ENCODE assay signal across 8 mouse cellular contexts in genomic region chr13:22035267-22036148, GRCm38 (mm10). TPM values are rescaled to one million over a fixed set of nuclear protein-coding genes. Genes with fewer than 3 reads are reported as not detected.
DNase-seq lines count a peak whose midpoint lies in the region; ATAC-seq and TF ChIP-seq lines count a peak whose summit lies in the region.
"Not testable (repeated sequence)": the region's sequence is repeated elsewhere in the genome, so short reads cannot be mapped to it uniquely, and the experiment has no call there.

Gene Hist1h2ah, minus strand, starts transcription at chr13:22035568.
Gene Hist1h2bk, plus strand, starts transcription at chr13:22035870.

- peak within 1 kb of the TSS; percentile 78 for H3K4me3 ChIP-seq in erythroblast, embryonic 14.5 days (replicated peaks)
- peak within 1 kb of the TSS; percentile 43 for H3K4me3 ChIP-seq in heart, embryonic 11.5 days (ENCODE audit: low read depth, low read length)
- H3K4me3 ChIP-seq in kidney, embryonic 15.5 days (replicated peaks): peak within 1 kb of the TSS; percentile 45
- peak within 1 kb of the TSS; percentile 43 for H3K4me3 ChIP-seq in limb, embryonic 15.5 days
- peak within 1 kb of the TSS; percentile 35 for H3K4me3 ChIP-seq in midbrain, postnatal 0 days (ENCODE audit: low read depth, low read length)

- H3K9ac ChIP-seq in heart, embryonic 11.5 days (ENCODE audit: low read depth, low read length): peak within 1 kb of the TSS; percentile 83
- H3K9ac ChIP-seq in kidney, embryonic 15.5 days: peak within 1 kb of the TSS; percentile 55
- H3K9ac ChIP-seq in limb, embryonic 15.5 days: 0 out of 2 replicates have a peak within 1 kb of the TSS, but pooled peaks have one; percentile 18
- H3K9ac ChIP-seq in midbrain, postnatal 0 days (replicated peaks; ENCODE audit: low read length, poor library complexity, severe bottlenecking): 0 out of 2 replicates have a peak within 1 kb of the TSS, but pooled peaks have one; percentile 13

- not testable (repeated sequence) for TF ChIP-seq CTCF in midbrain, postnatal 0 days (IDR thresholded peaks at IDR 0.05)

- 0% methylated on average over 21 of the region's 69 CpGs for WGBS in heart, embryonic 11.5 days (ENCODE audit: insufficient replicate concordance)
- WGBS in kidney, embryonic 15.5 days: under 1% methylated on average over 24 of the region's 69 CpGs
- WGBS in limb, embryonic 15.5 days: under 1% methylated on average over 24 of the region's 69 CpGs
- 0% methylated on average over 21 of the region's 69 CpGs for WGBS in midbrain, postnatal 0 days

- ATAC-seq in heart, embryonic 11.5 days (replicated peaks; ENCODE audit: insufficient number of reproducible peaks, low FRiP score, low TSS enrichment): peak; percentile 93
- peak; percentile 98 for ATAC-seq in kidney, embryonic 15.5 days (replicated peaks; ENCODE audit: low FRiP score)
- peak; percentile 97 for ATAC-seq in limb, embryonic 15.5 days (ENCODE audit: insufficient number of reproducible peaks, low FRiP score, low TSS enrichment, low read depth)
- peak; percentile 98 for ATAC-seq in midbrain, postnatal 0 days (ENCODE audit: low FRiP score)

- H3K9me3 ChIP-seq in erythroblast, embryonic 14.5 days (ENCODE audit: control insufficient read depth, low read length); heart, embryonic 11.5 days (replicated peaks; ENCODE audit: control insufficient read depth, low read length); kidney, embryonic 15.5 days (replicated peaks); limb, embryonic 15.5 days; midbrain, postnatal 0 days (ENCODE audit: low read length): not testable (repeated sequence)

- H3K4me2 ChIP-seq in heart, embryonic 11.5 days: peak within 1 kb of the TSS; percentile 70
- peak within 1 kb of the TSS; percentile 59 for H3K4me2 ChIP-seq in kidney, embryonic 15.5 days
- peak within 1 kb of the TSS; percentile 52 for H3K4me2 ChIP-seq in limb, embryonic 15.5 days
- H3K4me2 ChIP-seq in midbrain, postnatal 0 days (ENCODE audit: low read depth, low read length, poor library complexity, severe bottlenecking): peak within 1 kb of the TSS; percentile 57

- peak within 1 kb of the TSS; percentile 82 for H3K27ac ChIP-seq in heart, embryonic 11.5 days (ENCODE audit: low read depth, low read length)
- H3K27ac ChIP-seq in kidney, embryonic 15.5 days: peak within 1 kb of the TSS; percentile 94
- peak within 1 kb of the TSS; percentile 77 for H3K27ac ChIP-seq in limb, embryonic 15.5 days
- not testable (repeated sequence) for H3K27ac ChIP-seq in midbrain, postnatal 0 days (ENCODE audit: low read depth, low read length)

- H3K36me3 ChIP-seq in erythroblast, embryonic 14.5 days (ENCODE audit: control insufficient read depth): peaks cover 14% of the 10 kb centered on the region
- not testable (repeated sequence) for H3K36me3 ChIP-seq in heart, embryonic 11.5 days (ENCODE audit: control insufficient read depth, insufficient read depth, low read length); kidney, embryonic 15.5 days; limb, embryonic 15.5 days; midbrain, postnatal 0 days (ENCODE audit: insufficient read depth, low read length)

- H3K4me1 ChIP-seq in erythroblast, embryonic 14.5 days (ENCODE audit: control insufficient read depth): peaks cover 65% of the 10 kb centered on the region
- H3K4me1 ChIP-seq in heart, embryonic 11.5 days (ENCODE audit: control insufficient read depth, insufficient read depth, low read length); midbrain, postnatal 0 days (ENCODE audit: insufficient read depth, low read length): not testable (repeated sequence)
- H3K4me1 ChIP-seq in kidney, embryonic 15.5 days: peaks cover 38% of the 10 kb centered on the region
- H3K4me1 ChIP-seq in limb, embryonic 15.5 days: peaks cover 23% of the 10 kb centered on the region

- not testable (repeated sequence) for H3K27me3 ChIP-seq in erythroblast, embryonic 14.5 days (ENCODE audit: control insufficient read depth); heart, embryonic 11.5 days (ENCODE audit: control insufficient read depth, insufficient read depth, low read length); kidney, embryonic 15.5 days; limb, embryonic 15.5 days; midbrain, postnatal 0 days (ENCODE audit: insufficient read depth, low read length)

- DNase-seq in CD4-positive helper T cell, adult 2 months (ENCODE audit: low read depth, low spot score): peak; percentile 90
- DNase-seq in brain, embryonic 18.5 days (ENCODE audit: low read depth, low spot score): peak; percentile 94
- peak; percentile 98 for DNase-seq in midbrain, postnatal 0 days (ENCODE audit: low spot score)
- peak; percentile 82 to 87 for DNase-seq in spleen, postnatal 10 days (ENCODE audit: low spot score in 2 of 2)

RNA-seq across cellular contexts. Expression of gene Hist1h2ah, which starts in this region (rescaled TPM):
- polyA plus RNA-seq in erythroblast, embryonic 14.5 days (2012): 105 and 181 TPM in 2 replicates
- 10.1 TPM in 1 of 2 replicates, not detected in the other for polyA plus RNA-seq in heart, embryonic 11.5 days (2014; fragmentation: Nextera tagmentation; extraction: Ambion mirVana)
- polyA plus RNA-seq in kidney, embryonic 15.5 days (2015; fragmentation: Nextera tagmentation; extraction: Ambion mirVana): 9.8 and 11.2 TPM in 2 replicates
- polyA plus RNA-seq in limb, embryonic 15.5 days (2015; fragmentation: Nextera tagmentation; extraction: Ambion mirVana): 4.7 and 7.2 TPM in 2 replicates
- total RNA-seq in midbrain, postnatal 0 days (2014; rRNA removed): 4.5 and 62.6 TPM in 2 replicates
- polyA plus RNA-seq in midbrain, postnatal 0 days (2015; fragmentation: Nextera tagmentation; extraction: Ambion mirVana): 6.9 TPM in 1 of 2 replicates, not detected in the other

RNA-seq across cellular contexts. Expression of gene Hist1h2bk, which starts in this region (rescaled TPM):
- 6.1 and 13.9 TPM in 2 replicates for polyA plus RNA-seq in erythroblast, embryonic 14.5 days (2012)
- 2.2 and 3.9 TPM in 2 replicates for polyA plus RNA-seq in heart, embryonic 11.5 days (2014; fragmentation: Nextera tagmentation; extraction: Ambion mirVana)
- polyA plus RNA-seq in kidney, embryonic 15.5 days (2015; fragmentation: Nextera tagmentation; extraction: Ambion mirVana): 8.8 and 12.6 TPM in 2 replicates
- polyA plus RNA-seq in limb, embryonic 15.5 days (2015; fragmentation: Nextera tagmentation; extraction: Ambion mirVana): 4.2 and 6.2 TPM in 2 replicates
- total RNA-seq in midbrain, postnatal 0 days (2014; rRNA removed): 112 and 321 TPM in 2 replicates
- not detected in 2 replicates for polyA plus RNA-seq in midbrain, postnatal 0 days (2015; fragmentation: Nextera tagmentation; extraction: Ambion mirVana)

Comparison
In these comparisons a context has a peak if more than half of its experiments do, and no peak if none do; other contexts are left out.
1. H3K9ac ChIP-seq: peak in every context shown above with its lines; median percentile 83 in heart, embryonic 11.5 days; 55 in kidney, embryonic 15.5 days; 18 in limb, embryonic 15.5 days; 13 in midbrain, postnatal 0 days.